In genomic region chr1:169283440-169283839, GRCm38 (mm10) we compare ENCODE assay signal across 15 mouse cellular contexts.
"Had no signal": no experiment of that assay in that cellular context is flagged by ENCODE, and none has a peak within 500 bp of the region (broad histone marks: within the 10 kb centered on the region; RNA-seq: fewer than 3 reads in every experiment).

No protein-coding gene starts in this region.

- H3K9me3 ChIP-seq: midbrain, embryonic 13.5 days had no signal

- H3K4me2 ChIP-seq: lung, embryonic 14.5 days; midbrain, embryonic 13.5 days had no signal

- H3K36me3 ChIP-seq: midbrain, embryonic 13.5 days had no signal

- DNase-seq: kidney, adult 2 months; kidney, postnatal 25 days; layer of hippocampus, postnatal 36 days; liver, postnatal 0 days; lung, embryonic 14.5 days; right cerebral cortex, adult 18-20 months; thymus, postnatal 25 days had no signal

- ATAC-seq: liver, postnatal 0 days; lung, postnatal 0 days; midbrain, embryonic 13.5 days had no signal

- H3K4me1 ChIP-seq: midbrain, embryonic 13.5 days had no signal

- H3K4me3 ChIP-seq: layer of hippocampus, adult 2 months; left cerebral cortex, adult 2 months; midbrain, embryonic 13.5 days had no signal

- H3K9ac ChIP-seq: liver, embryonic 14.5 days; liver, postnatal 0 days; lung, embryonic 14.5 days; midbrain, embryonic 13.5 days had no signal

- H3K27ac ChIP-seq: kidney, postnatal 0 days; layer of hippocampus, adult 2 months; left cerebral cortex, adult 2 months; liver, embryonic 14.5 days; macrophage; midbrain, embryonic 13.5 days; stomach, postnatal 0 days had no signal

- H3K27me3 ChIP-seq: midbrain, embryonic 13.5 days had no signal
